Mouse (Mus musculus) liver, adult 2 months (tissue): ENCODE results near the gene Itpkb.

ENCODE experiments used
- CTCF ChIP-seq: fragments of 200-500 bp; IDR thresholded peaks from 2 replicates; pipeline ENCODE4 v1.5.1; 2011; ENCODE audit warnings: low read depth, low read length, control low read depth
- POLR2A ChIP-seq: fragments of 200-500 bp; IDR thresholded peaks from 2 replicates; pipeline ENCODE4 v1.6.1; 2011; ENCODE audit warnings: low read length, control low read depth; ENCODE audit not compliant: insufficient read depth; ENCODE audit errors: extremely low read depth

- TF ChIP-seq POLR2A: no peak
- no peak for TF ChIP-seq CTCF
These were observed 22.0 kb downstream of the Itpkb start for GRCm38 (mm10) chr1:180352258-180352657.
